Mouse (Mus musculus): ENCODE data around the gene Pif1.

DNA sequence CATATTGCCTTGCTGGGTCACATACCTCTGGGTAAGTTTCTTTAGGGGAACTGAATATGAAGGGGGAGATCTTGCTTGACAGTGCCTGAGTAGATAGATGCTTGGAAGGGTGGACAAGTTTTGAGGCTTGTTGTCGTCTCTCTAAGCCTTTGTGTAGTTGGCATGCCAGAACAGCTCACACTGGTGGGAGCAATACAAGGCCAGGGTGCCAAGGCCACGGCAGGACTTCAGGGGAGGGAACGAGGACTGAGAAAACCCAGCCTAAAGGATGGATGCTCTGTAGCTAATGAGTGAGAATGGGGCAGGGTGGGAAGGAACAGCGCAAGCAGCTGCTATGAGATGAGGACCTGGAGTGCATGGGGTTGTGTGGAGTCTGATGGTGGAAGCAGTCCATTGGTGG, 58.0 kb downstream of the Pif1 start:
- TF ChIP-seq JUND (IDR thresholded peaks at IDR 0.05; ENCODE audit: low read depth, low read length), result no peak
- TF ChIP-seq POLR2A (IDR thresholded peaks at IDR 0.05; ENCODE audit: control insufficient read depth in 1 of 2, insufficient read depth in 1 of 2, low read depth in 1 of 2, low read length in 2 of 2, poor library complexity in 1 of 2), result no peak
- TF ChIP-seq SIN3A (IDR thresholded peaks at IDR 0.05; ENCODE audit: low read length), result no peak
- TF ChIP-seq CTCF (IDR thresholded peaks at IDR 0.05 in 2 of 3, conservative IDR thresholded peaks at IDR 0.05 in 1 of 3; ENCODE audit: control insufficient read depth in 1 of 3, insufficient read depth in 1 of 3, low read depth in 2 of 3, low read length in 3 of 3, poor library complexity in 1 of 3, severe bottlenecking in 1 of 3), result no peak
- no peak for TF ChIP-seq ZMIZ1 (IDR thresholded peaks at IDR 0.05; ENCODE audit: low read depth, low read length)
- TF ChIP-seq TBP (IDR thresholded peaks at IDR 0.05; ENCODE audit: low read depth, low read length), result no peak
- no peak for TF ChIP-seq KAT2A (conservative IDR thresholded peaks at IDR 0.05; ENCODE audit: low read depth, low read length)
- TF ChIP-seq RAD21 (IDR thresholded peaks at IDR 0.05; ENCODE audit: low read depth, low read length), result no peak
- TF ChIP-seq ETS1 (IDR thresholded peaks at IDR 0.05; ENCODE audit: low read depth, low read length), result no peak
- no peak for TF ChIP-seq GATA1 (IDR thresholded peaks at IDR 0.05; ENCODE audit: low read depth, low read length)
- no peak for TF ChIP-seq MYC (IDR thresholded peaks at IDR 0.05; ENCODE audit: low read depth, low read length)
- no peak for TF ChIP-seq MAX (IDR thresholded peaks at IDR 0.05; ENCODE audit: low read length)

Measured in MEL (cell line).